Mouse (Mus musculus) neural tube, embryonic 13.5 days (tissue): ENCODE measurements around the gene Gsn. TPM values are rescaled to one million over a fixed set of nuclear protein-coding genes. Genes with fewer than 3 reads are reported as not detected.

Experiments
- ATAC-seq: fragments of 200-750 bp; cut with Nextera tagmentation; 2 replicates; pipeline ENCODE4 v1.8.0; 2017; ENCODE audit warnings: low read depth, mild to moderate bottlenecking, moderate TSS enrichment, moderate library complexity
- H3K27ac ChIP-seq: fragments of 300-500 bp; sonication (generic); replicated peaks from 2 replicates; pipeline ENCODE4 v1.5.1; 2015; ENCODE audit warnings: moderate library complexity, mild to moderate bottlenecking, inconsistent platforms
- H3K27me3 ChIP-seq: fragments of 300-500 bp; sonication (generic); 2 replicates; pipeline ENCODE4 v1.6.1; 2015; ENCODE audit warnings: mild to moderate bottlenecking, inconsistent platforms
- H3K36me3 ChIP-seq: fragments of 300-500 bp; sonication (generic); 2 replicates; pipeline ENCODE4 v1.6.1; 2015; ENCODE audit warnings: mild to moderate bottlenecking, inconsistent platforms
- H3K4me1 ChIP-seq: fragments of 300-500 bp; sonication (generic); replicated peaks from 2 replicates; pipeline ENCODE4 v1.6.1; 2015; ENCODE audit warnings: inconsistent platforms
- H3K4me2 ChIP-seq: fragments of 300-500 bp; sonication (generic); 2 replicates; pipeline ENCODE4 v1.6.1; 2015; ENCODE audit warnings: inconsistent platforms, mild to moderate bottlenecking, moderate library complexity
- H3K4me3 ChIP-seq: fragments of 300-500 bp; sonication (generic); 2 replicates; pipeline ENCODE4 v1.5.1; 2015; ENCODE audit warnings: mild to moderate bottlenecking, inconsistent platforms
- H3K9ac ChIP-seq: fragments of 300-500 bp; sonication (generic); 2 replicates; pipeline ENCODE4 v1.6.1; 2015; ENCODE audit warnings: moderate library complexity, mild to moderate bottlenecking, inconsistent platforms
- H3K9me3 ChIP-seq: fragments of 300-500 bp; sonication (generic); 2 replicates; pipeline ENCODE4 v1.6.1; 2016; ENCODE audit warnings: inconsistent platforms
- WGBS: fragments of 180-500 bp; shearing (Covaris S2); methylation state at CpG from one replicate; pipeline ENCODE4 v1.1.7; 2015; 5-methylcytosine and 5-hydroxymethylcytosine counted together
- polyA plus RNA-seq: library from polyadenylated mRNA; unstranded; fragments of >200 nt; fragmentation: Nextera tagmentation; extraction: Ambion mirVana; gene quantifications from 2 replicates; pipeline ENCODE4 v1.2.1, GENCODE M21; 2015

Gene Gsn
- polyA plus RNA-seq, 1 experiment from 2014 or later, result 38.4 TPM

GRCm38 (mm10) chr2:35320399-35320798 lies 64.2 kb downstream of the Gsn start:
- no peak overlapping the region for H3K27ac ChIP-seq
- H3K36me3 ChIP-seq, result no peaks in the 10 kb centered on the region
- no peak overlapping the region for H3K9ac ChIP-seq
- peaks cover 20% of the 10 kb centered on the region for H3K4me1 ChIP-seq
- no peak overlapping the region for H3K4me3 ChIP-seq
- no peaks in the 10 kb centered on the region for H3K27me3 ChIP-seq
- WGBS, result 88% methylated on average over 15 of the region's 15 CpGs
- no peaks in the 10 kb centered on the region for H3K9me3 ChIP-seq
- H3K4me2 ChIP-seq, result no peak overlapping the region
- no peak for ATAC-seq

- no peaks in the 10 kb centered on the region for H3K27me3 ChIP-seq
- H3K4me2 ChIP-seq, result no peak overlapping the region
- H3K36me3 ChIP-seq, result no peaks in the 10 kb centered on the region
- H3K4me3 ChIP-seq, result no peak overlapping the region
- H3K9ac ChIP-seq, result 0 out of 2 replicates have a peak overlapping the region, but pooled peaks have one; percentile 5
- 0 out of 2 replicates have a peak, but pooled peaks have one; percentile 27 for ATAC-seq
- H3K4me1 ChIP-seq, result peaks cover 24% of the 10 kb centered on the region
- H3K27ac ChIP-seq, result peak overlapping the region; percentile 43
- H3K9me3 ChIP-seq, result no peaks in the 10 kb centered on the region
- 70% methylated on average over 10 of the region's 10 CpGs for WGBS
These were observed 66.4 kb downstream of the Gsn start for GRCm38 (mm10) chr2:35322404-35323164.

- 66% methylated on average over 10 of the region's 10 CpGs for WGBS
- Histone ChIP-seq H3K27ac (no peak overlapping the region), H3K9me3 (no peaks in the 10 kb centered on the region), H3K4me1 (peaks cover 24% of the 10 kb centered on the region), H3K4me2 (no peak overlapping the region), H3K4me3 (no peak overlapping the region), H3K9ac (no peak overlapping the region), H3K27me3 (no peaks in the 10 kb centered on the region), H3K36me3 (no peaks in the 10 kb centered on the region)
- ATAC-seq, result no peak
These were observed 69.8 kb downstream of the Gsn start for GRCm38 (mm10) chr2:35325930-35326329.

GRCm38 (mm10) chr2:35326931-35327330 lies 70.8 kb downstream of the Gsn start:
- no peak for ATAC-seq

GRCm38 (mm10) chr2:35327583-35327982 lies 71.4 kb downstream of the Gsn start:
- Histone ChIP-seq H3K36me3 (no peaks in the 10 kb centered on the region), H3K4me1 (peaks cover 16% of the 10 kb centered on the region; the same call in 1 of the 2 replicates), H3K9me3 (no peaks in the 10 kb centered on the region), H3K27me3 (no peaks in the 10 kb centered on the region), H3K4me3 (no peak overlapping the region), H3K4me2 (no peak overlapping the region), H3K27ac (no peak overlapping the region), H3K9ac (no peak overlapping the region)
- no peak for ATAC-seq
- WGBS, result 75% methylated on average over 10 of the region's 10 CpGs

More at GRCm38 (mm10) chr2:35326931-35327330, 70.8 kb downstream of the Gsn start:
- no peak overlapping the region for H3K4me2 ChIP-seq
- peaks cover 22% of the 10 kb centered on the region for H3K4me1 ChIP-seq
- H3K36me3 ChIP-seq, result no peaks in the 10 kb centered on the region
- H3K27me3 ChIP-seq, result no peaks in the 10 kb centered on the region
- H3K4me3 ChIP-seq, result no peak overlapping the region
- H3K9ac ChIP-seq, result no peak overlapping the region
- no peaks in the 10 kb centered on the region for H3K9me3 ChIP-seq
- 84% methylated on average over 1 of the region's 1 CpGs for WGBS
- H3K27ac ChIP-seq, result no peak overlapping the region

GRCm38 (mm10) chr2:35328064-35328792 lies 72.0 kb downstream of the Gsn start:
- H3K27ac ChIP-seq, result no peak overlapping the region
- no peaks in the 10 kb centered on the region for H3K9me3 ChIP-seq
- ATAC-seq, result no peak
- no peak overlapping the region for H3K4me3 ChIP-seq
- 59% methylated on average over 11 of the region's 11 CpGs for WGBS
- H3K36me3 ChIP-seq, result no peaks in the 10 kb centered on the region
- no peaks in the 10 kb centered on the region for H3K27me3 ChIP-seq
- H3K9ac ChIP-seq, result no peak overlapping the region
- H3K4me1 ChIP-seq, result peaks cover 11% of the 10 kb centered on the region; the same call in 1 of the 2 replicates
- H3K4me2 ChIP-seq, result no peak overlapping the region

- no peaks in the 10 kb centered on the region for H3K36me3 ChIP-seq
- H3K4me3 ChIP-seq, result no peak overlapping the region
- no peaks in the 10 kb centered on the region for H3K27me3 ChIP-seq
- H3K4me2 ChIP-seq, result no peak overlapping the region
- ATAC-seq, result no peak
- no peaks in the 10 kb centered on the region for H3K9me3 ChIP-seq
- peaks cover 4% of the 10 kb centered on the region; the same call in 1 of the 2 replicates for H3K4me1 ChIP-seq
- WGBS, result 80% methylated on average over 2 of the region's 2 CpGs
- no peak overlapping the region for H3K9ac ChIP-seq
- H3K27ac ChIP-seq, result no peak overlapping the region
These were observed 72.9 kb downstream of the Gsn start for GRCm38 (mm10) chr2:35329061-35329460.

GRCm38 (mm10) chr2:35331205-35331604 lies 75.0 kb downstream of the Gsn start:
- Histone ChIP-seq H3K9ac (no peak overlapping the region), H3K9me3 (no peaks in the 10 kb centered on the region), H3K36me3 (no peaks in the 10 kb centered on the region), H3K4me2 (no peak overlapping the region), H3K4me3 (no peak overlapping the region), H3K4me1 (peaks cover 15% of the 10 kb centered on the region), H3K27ac (no peak overlapping the region), H3K27me3 (peaks cover 8% of the 10 kb centered on the region; the same call in 1 of the 2 replicates)
- WGBS, result 70% methylated on average over 2 of the region's 2 CpGs
- no peak for ATAC-seq

- no peak overlapping the region for H3K4me2 ChIP-seq
- peaks cover 8% of the 10 kb centered on the region; the same call in 1 of the 2 replicates for H3K27me3 ChIP-seq
- H3K27ac ChIP-seq, result no peak overlapping the region
- no peak overlapping the region for H3K9ac ChIP-seq
- H3K4me1 ChIP-seq, result peaks cover 21% of the 10 kb centered on the region
- H3K4me3 ChIP-seq, result no peak overlapping the region
- ATAC-seq, result no peak
- no peaks in the 10 kb centered on the region for H3K36me3 ChIP-seq
- H3K9me3 ChIP-seq, result no peaks in the 10 kb centered on the region
These were observed 77.5 kb downstream of the Gsn start for GRCm38 (mm10) chr2:35333670-35334069.

- 6% methylated on average over 7 of the region's 7 CpGs for WGBS
- Histone ChIP-seq H3K4me3 (peak overlapping the region; percentile 68), H3K36me3 (no peaks in the 10 kb centered on the region), H3K9ac (peak overlapping the region; percentile 80), H3K4me1 (peaks cover 21% of the 10 kb centered on the region), H3K9me3 (no peaks in the 10 kb centered on the region), H3K27me3 (peaks cover 8% of the 10 kb centered on the region; the same call in 1 of the 2 replicates), H3K27ac (no peak overlapping the region), H3K4me2 (peak overlapping the region; percentile 96)
- no peak for ATAC-seq
These were observed 79.4 kb downstream of the Gsn start for GRCm38 (mm10) chr2:35335620-35336019.

GRCm38 (mm10) chr2:35336388-35337280 lies 80.5 kb downstream of the Gsn start, which contains the start of gene Stom:
TSS of gene Stom (minus strand) at chr2:35336976.
- peak; percentile 99 for ATAC-seq
- Histone ChIP-seq H3K4me2 (peak within 1 kb of the TSS; percentile 96), H3K9me3 (no peaks in the 10 kb centered on the region), H3K27me3 (peaks cover 8% of the 10 kb centered on the region; the same call in 1 of the 2 replicates), H3K9ac (peak within 1 kb of the TSS; percentile 80), H3K36me3 (no peaks in the 10 kb centered on the region), H3K4me3 (peak within 1 kb of the TSS; percentile 68), H3K4me1 (peaks cover 21% of the 10 kb centered on the region), H3K27ac (peak within 1 kb of the TSS; percentile 81)
- WGBS, result under 1% methylated on average over 45 of the region's 45 CpGs
